Mouse (Mus musculus): ENCODE data around the gene Vmn1r202. TPM values are rescaled to one million over a fixed set of nuclear protein-coding genes. Genes with fewer than 3 reads are reported as not detected.
"Not testable (repeated sequence)": the region's sequence is repeated elsewhere in the genome, so short reads cannot be mapped to it uniquely, and the experiment has no call there.

Gene Vmn1r202
- polyA plus RNA-seq (2012; fragmentation: generic; extraction: Trizol) = not detected
- long read RNA-seq, experiment 1 = 0 reads
- long read RNA-seq, experiment 2 = 0 reads

GRCm38 (mm10) chr13:22505281-22505680 is at the start of gene Vmn1r202:
Vmn1r202 (minus strand) TSS chr13:22505381.
- H3K79me3 ChIP-seq (ENCODE audit: low read depth) = no peaks in the 10 kb centered on the region
- H3ac ChIP-seq (ENCODE audit: control insufficient read depth, insufficient read length, low read depth) = no peak within 1 kb of the TSS
- TF ChIP-seq MAX (IDR thresholded peaks at IDR 0.05) (no peak), USF1 (IDR thresholded peaks at IDR 0.05; ENCODE audit: low read depth) (no peak), FOSL1 (IDR thresholded peaks at IDR 0.05; ENCODE audit: insufficient read depth, low read length, poor library complexity, severe bottlenecking) (no peak), CEBPB (IDR thresholded peaks at IDR 0.05; ENCODE audit: low read depth) (no peak), MYOD1 (IDR thresholded peaks at IDR 0.05; ENCODE audit: control insufficient read depth, insufficient read length, low read depth) (no peak), CTCF (IDR thresholded peaks at IDR 0.05; ENCODE audit: control insufficient read depth, insufficient read depth, insufficient read length) (no peak), MYOG (IDR thresholded peaks at IDR 0.05; ENCODE audit: control insufficient read depth, extremely low read depth, insufficient read length) (no peak)
- no peak within 1 kb of the TSS for H3K4me3 ChIP-seq (ENCODE audit: insufficient read depth, poor library complexity, severe bottlenecking)
- no peaks in the 10 kb centered on the region for H3K79me2 ChIP-seq (ENCODE audit: control insufficient read depth, insufficient read depth)
- no peaks in the 10 kb centered on the region for H3K27me3 ChIP-seq (ENCODE audit: control insufficient read depth, insufficient read depth, insufficient read length)
- H3K36me3 ChIP-seq (ENCODE audit: control insufficient read depth, insufficient read depth) = no peaks in the 10 kb centered on the region

GRCm38 (mm10) chr13:22552898-22553297 is 47.7 kb upstream of the Vmn1r202 start, which contains the start of gene Vmn1r204:
Vmn1r204 (plus strand) TSS chr13:22553198.
- not testable (repeated sequence) for H3K79me2 ChIP-seq (ENCODE audit: control insufficient read depth, insufficient read depth); H3K4me3 ChIP-seq (ENCODE audit: insufficient read depth, poor library complexity, severe bottlenecking)

GRCm38 (mm10) chr13:22517814-22518213 is 12.6 kb upstream of the Vmn1r202 start, which contains the start of gene Vmn1r203:
Vmn1r203 (plus strand) TSS chr13:22518114.
- Histone ChIP-seq H3K36me3 (ENCODE audit: control insufficient read depth, insufficient read depth) (no peaks in the 10 kb centered on the region), H3K79me3 (ENCODE audit: low read depth) (no peaks in the 10 kb centered on the region), H3K27me3 (ENCODE audit: control insufficient read depth, insufficient read depth, insufficient read length) (no peaks in the 10 kb centered on the region), H3ac (ENCODE audit: control insufficient read depth, insufficient read length, low read depth) (no peak within 1 kb of the TSS), H3K4me3 (ENCODE audit: insufficient read depth, poor library complexity, severe bottlenecking) (no peak within 1 kb of the TSS), H3K79me2 (ENCODE audit: control insufficient read depth, insufficient read depth) (no peaks in the 10 kb centered on the region)
- TF ChIP-seq CTCF (IDR thresholded peaks at IDR 0.05; ENCODE audit: control insufficient read depth, insufficient read depth, insufficient read length) (no peak), CEBPB (IDR thresholded peaks at IDR 0.05; ENCODE audit: low read depth) (no peak)

More at GRCm38 (mm10) chr13:22552898-22553297, 47.7 kb upstream of the Vmn1r202 start, which contains the start of gene Vmn1r204:
- H3K27me3 ChIP-seq (ENCODE audit: control insufficient read depth, insufficient read depth, insufficient read length); H3K36me3 ChIP-seq (ENCODE audit: control insufficient read depth, insufficient read depth); H3ac ChIP-seq (ENCODE audit: control insufficient read depth, insufficient read length, low read depth); H3K79me3 ChIP-seq (ENCODE audit: low read depth): not testable (repeated sequence)

GRCm38 (mm10) chr13:22502431-22502830 is 2.8 kb downstream of the Vmn1r202 start:
- H3K4me3 ChIP-seq (ENCODE audit: insufficient read depth, poor library complexity, severe bottlenecking) = no peak overlapping the region
- no peaks in the 10 kb centered on the region for H3K36me3 ChIP-seq (ENCODE audit: control insufficient read depth, insufficient read depth)
- H3ac ChIP-seq (ENCODE audit: control insufficient read depth, insufficient read length, low read depth) = no peak overlapping the region
- H3K79me3 ChIP-seq (ENCODE audit: low read depth) = no peaks in the 10 kb centered on the region
- H3K27me3 ChIP-seq (ENCODE audit: control insufficient read depth, insufficient read depth, insufficient read length) = no peaks in the 10 kb centered on the region
- H3K79me2 ChIP-seq (ENCODE audit: control insufficient read depth, insufficient read depth) = no peaks in the 10 kb centered on the region
- no peak for TF ChIP-seq MAX (IDR thresholded peaks at IDR 0.05)
- TF ChIP-seq MYOG (IDR thresholded peaks at IDR 0.05; ENCODE audit: control insufficient read depth, extremely low read depth, insufficient read length) = no peak
- TF ChIP-seq MYOD1 (IDR thresholded peaks at IDR 0.05; ENCODE audit: control insufficient read depth, insufficient read length, low read depth) = no peak

GRCm38 (mm10) chr13:22471623-22472022 is 33.6 kb downstream of the Vmn1r202 start, which contains the start of gene Vmn1r201:
Vmn1r201 (plus strand) TSS chr13:22471923.
- H3K36me3 ChIP-seq (ENCODE audit: control insufficient read depth, insufficient read depth) = no peaks in the 10 kb centered on the region
- no peaks in the 10 kb centered on the region for H3K79me2 ChIP-seq (ENCODE audit: control insufficient read depth, insufficient read depth)
- H3K79me3 ChIP-seq (ENCODE audit: low read depth) = no peaks in the 10 kb centered on the region
- H3K4me3 ChIP-seq (ENCODE audit: insufficient read depth, poor library complexity, severe bottlenecking) = no peak within 1 kb of the TSS
- TF ChIP-seq FOSL1 (IDR thresholded peaks at IDR 0.05; ENCODE audit: insufficient read depth, low read length, poor library complexity, severe bottlenecking) (no peak), MYOD1 (IDR thresholded peaks at IDR 0.05; ENCODE audit: control insufficient read depth, insufficient read length, low read depth) (no peak), CTCF (IDR thresholded peaks at IDR 0.05; ENCODE audit: control insufficient read depth, insufficient read depth, insufficient read length) (no peak), USF1 (IDR thresholded peaks at IDR 0.05; ENCODE audit: low read depth) (no peak), CEBPB (IDR thresholded peaks at IDR 0.05; ENCODE audit: low read depth) (no peak), MYOG (IDR thresholded peaks at IDR 0.05; ENCODE audit: control insufficient read depth, extremely low read depth, insufficient read length) (no peak), MAX (IDR thresholded peaks at IDR 0.05) (no peak)
- H3ac ChIP-seq (ENCODE audit: control insufficient read depth, insufficient read length, low read depth) = no peak within 1 kb of the TSS
- H3K27me3 ChIP-seq (ENCODE audit: control insufficient read depth, insufficient read depth, insufficient read length) = no peaks in the 10 kb centered on the region

- Histone ChIP-seq H3K79me2 (ENCODE audit: control insufficient read depth, insufficient read depth) (no peaks in the 10 kb centered on the region), H3K27me3 (ENCODE audit: control insufficient read depth, insufficient read depth, insufficient read length) (no peaks in the 10 kb centered on the region), H3K36me3 (ENCODE audit: control insufficient read depth, insufficient read depth) (no peaks in the 10 kb centered on the region), H3K79me3 (ENCODE audit: low read depth) (no peaks in the 10 kb centered on the region), H3ac (ENCODE audit: control insufficient read depth, insufficient read length, low read depth) (no peak overlapping the region), H3K4me3 (ENCODE audit: insufficient read depth, poor library complexity, severe bottlenecking) (no peak overlapping the region)
- no peak for TF ChIP-seq MYOG (IDR thresholded peaks at IDR 0.05; ENCODE audit: control insufficient read depth, extremely low read depth, insufficient read length)
Observed at GRCm38 (mm10) chr13:22455145-22455544, 50.0 kb downstream of the Vmn1r202 start.

Other genes with a start within 250 kb of the Vmn1r202 start
- gene Vmn1r195, start 234.9 kb downstream of the Vmn1r202 start, polyA plus RNA-seq (2012; fragmentation: generic; extraction: Trizol) = not detected
- not detected for gene Vmn1r196, start 215.5 kb downstream of the Vmn1r202 start, polyA plus RNA-seq (2012; fragmentation: generic; extraction: Trizol)
- not detected for gene Vmn1r197, start 180.8 kb downstream of the Vmn1r202 start, polyA plus RNA-seq (2012; fragmentation: generic; extraction: Trizol)
- not detected for gene Vmn1r198, start 155.0 kb downstream of the Vmn1r202 start, polyA plus RNA-seq (2012; fragmentation: generic; extraction: Trizol)
- not detected for gene Vmn1r199, start 125.6 kb downstream of the Vmn1r202 start, polyA plus RNA-seq (2012; fragmentation: generic; extraction: Trizol)
- gene Vmn1r200, start 115.0 kb downstream of the Vmn1r202 start, polyA plus RNA-seq (2012; fragmentation: generic; extraction: Trizol) = not detected
- gene Vmn1r201, start 33.5 kb downstream of the Vmn1r202 start, polyA plus RNA-seq (2012; fragmentation: generic; extraction: Trizol) = not detected
- gene Vmn1r203, start 12.7 kb upstream of the Vmn1r202 start, polyA plus RNA-seq (2012; fragmentation: generic; extraction: Trizol) = not detected
- gene Vmn1r204, start 47.8 kb upstream of the Vmn1r202 start, polyA plus RNA-seq (2012; fragmentation: generic; extraction: Trizol) = not detected
- not detected for gene Vmn1r205, start 87.6 kb upstream of the Vmn1r202 start, polyA plus RNA-seq (2012; fragmentation: generic; extraction: Trizol)
- not detected for gene Vmn1r206, start 118.9 kb upstream of the Vmn1r202 start, polyA plus RNA-seq (2012; fragmentation: generic; extraction: Trizol)
- not detected for gene Vmn1r207-ps, start 224.2 kb upstream of the Vmn1r202 start, polyA plus RNA-seq (2012; fragmentation: generic; extraction: Trizol)

All from C2C12 (cell line).